Mouse (Mus musculus): ENCODE measurements around the gene Nup43. TPM values are rescaled to one million over a fixed set of nuclear protein-coding genes. Genes with fewer than 3 reads are reported as not detected.
"Not testable (repeated sequence)": the region's sequence is repeated elsewhere in the genome, so short reads cannot be mapped to it uniquely, and the experiment has no call there.

The Nup43 gene
- 52.2 and 56.8 TPM in 2 replicates for polyA plus RNA-seq (2015; fragmentation: Nextera tagmentation; extraction: Ambion mirVana)

GRCm38 (mm10) chr10:7667342-7667802 is at the start of gene Nup43:
Gene Nup43 (plus strand): TSS chr10:7667503.
- Histone ChIP-seq H3K27me3 (ENCODE audit: insufficient read depth, low read length) (no peaks in the 10 kb centered on the region), H3K4me3 (ENCODE audit: low read length) (peak within 1 kb of the TSS; percentile 94), H3K36me3 (ENCODE audit: insufficient read depth, low read length) (peaks cover 20% of the 10 kb centered on the region; the same call in 1 of the 2 replicates), H3K4me2 (replicated peaks; ENCODE audit: low read depth, low read length) (peak within 1 kb of the TSS; percentile 82), H3K27ac (ENCODE audit: low read length) (peak within 1 kb of the TSS; percentile 92), H3K9me3 (ENCODE audit: low read length) (no peaks in the 10 kb centered on the region), H3K4me1 (ENCODE audit: insufficient read depth, low read length) (peaks cover 15% of the 10 kb centered on the region), H3K9ac (replicated peaks; ENCODE audit: low read length) (peak within 1 kb of the TSS; percentile 86)
- WGBS = under 1% methylated on average over 24 of the region's 24 CpGs
- ATAC-seq (ENCODE audit: low FRiP score, low TSS enrichment) = peak; percentile 85

- 54% methylated on average over 3 of the region's 3 CpGs for WGBS
- not testable (repeated sequence) for H3K9ac ChIP-seq (replicated peaks; ENCODE audit: low read length); H3K27ac ChIP-seq (ENCODE audit: low read length); ATAC-seq (ENCODE audit: low FRiP score, low TSS enrichment); H3K36me3 ChIP-seq (ENCODE audit: insufficient read depth, low read length); H3K4me2 ChIP-seq (replicated peaks; ENCODE audit: low read depth, low read length); H3K4me3 ChIP-seq (ENCODE audit: low read length); H3K4me1 ChIP-seq (ENCODE audit: insufficient read depth, low read length); H3K9me3 ChIP-seq (ENCODE audit: low read length); H3K27me3 ChIP-seq (ENCODE audit: insufficient read depth, low read length)
Observed at GRCm38 (mm10) chr10:7617556-7617955, 49.7 kb upstream of the Nup43 start.

- Histone ChIP-seq H3K27ac (ENCODE audit: low read length) (no peak overlapping the region), H3K9me3 (ENCODE audit: low read length) (peaks cover 1% of the 10 kb centered on the region; the same call in 1 of the 2 replicates), H3K4me2 (replicated peaks; ENCODE audit: low read depth, low read length) (no peak overlapping the region), H3K4me1 (ENCODE audit: insufficient read depth, low read length) (no peaks in the 10 kb centered on the region), H3K4me3 (ENCODE audit: low read length) (no peak overlapping the region), H3K9ac (replicated peaks; ENCODE audit: low read length) (no peak overlapping the region), H3K27me3 (ENCODE audit: insufficient read depth, low read length) (no peaks in the 10 kb centered on the region), H3K36me3 (ENCODE audit: insufficient read depth, low read length) (no peaks in the 10 kb centered on the region)
- ATAC-seq (ENCODE audit: low FRiP score, low TSS enrichment) = no peak
- 91% methylated on average over 5 of the region's 5 CpGs for WGBS
Observed at GRCm38 (mm10) chr10:7619821-7620241, 47.5 kb upstream of the Nup43 start.

GRCm38 (mm10) chr10:7620723-7621122 is 46.6 kb upstream of the Nup43 start:
- Histone ChIP-seq H3K4me2 (replicated peaks; ENCODE audit: low read depth, low read length) (no peak overlapping the region), H3K27ac (ENCODE audit: low read length) (no peak overlapping the region), H3K9ac (replicated peaks; ENCODE audit: low read length) (no peak overlapping the region), H3K36me3 (ENCODE audit: insufficient read depth, low read length) (no peaks in the 10 kb centered on the region), H3K4me3 (ENCODE audit: low read length) (no peak overlapping the region), H3K27me3 (ENCODE audit: insufficient read depth, low read length) (no peaks in the 10 kb centered on the region), H3K9me3 (ENCODE audit: low read length) (no peaks in the 10 kb centered on the region), H3K4me1 (ENCODE audit: insufficient read depth, low read length) (no peaks in the 10 kb centered on the region)
- 79% methylated on average over 5 of the region's 5 CpGs for WGBS
- ATAC-seq (ENCODE audit: low FRiP score, low TSS enrichment) = no peak

- no peak overlapping the region for H3K4me2 ChIP-seq (replicated peaks; ENCODE audit: low read depth, low read length)
- 93% methylated on average over 3 of the region's 3 CpGs for WGBS
- no peak for ATAC-seq (ENCODE audit: low FRiP score, low TSS enrichment)
- H3K4me3 ChIP-seq (ENCODE audit: low read length) = no peak overlapping the region
- H3K27me3 ChIP-seq (ENCODE audit: insufficient read depth, low read length) = no peaks in the 10 kb centered on the region
- H3K9ac ChIP-seq (replicated peaks; ENCODE audit: low read length) = no peak overlapping the region
- no peak overlapping the region for H3K27ac ChIP-seq (ENCODE audit: low read length)
- H3K9me3 ChIP-seq (ENCODE audit: low read length) = no peaks in the 10 kb centered on the region
- H3K4me1 ChIP-seq (ENCODE audit: insufficient read depth, low read length) = no peaks in the 10 kb centered on the region
- no peaks in the 10 kb centered on the region for H3K36me3 ChIP-seq (ENCODE audit: insufficient read depth, low read length)
Observed at GRCm38 (mm10) chr10:7622378-7622777, 44.9 kb upstream of the Nup43 start.

GRCm38 (mm10) chr10:7623861-7624518 is 43.3 kb upstream of the Nup43 start:
- Histone ChIP-seq H3K9ac (replicated peaks; ENCODE audit: low read length) (no peak overlapping the region), H3K4me3 (ENCODE audit: low read length) (no peak overlapping the region), H3K36me3 (ENCODE audit: insufficient read depth, low read length) (no peaks in the 10 kb centered on the region), H3K27ac (ENCODE audit: low read length) (no peak overlapping the region), H3K9me3 (ENCODE audit: low read length) (no peaks in the 10 kb centered on the region), H3K4me1 (ENCODE audit: insufficient read depth, low read length) (no peaks in the 10 kb centered on the region), H3K4me2 (replicated peaks; ENCODE audit: low read depth, low read length) (no peak overlapping the region), H3K27me3 (ENCODE audit: insufficient read depth, low read length) (no peaks in the 10 kb centered on the region)
- 92% methylated on average over 3 of the region's 3 CpGs for WGBS
- no peak for ATAC-seq (ENCODE audit: low FRiP score, low TSS enrichment)

- H3K4me3 ChIP-seq (ENCODE audit: low read length) = no peak overlapping the region
- no peak overlapping the region for H3K27ac ChIP-seq (ENCODE audit: low read length)
- no peaks in the 10 kb centered on the region for H3K9me3 ChIP-seq (ENCODE audit: low read length)
- no peak overlapping the region for H3K9ac ChIP-seq (replicated peaks; ENCODE audit: low read length)
- no peak for ATAC-seq (ENCODE audit: low FRiP score, low TSS enrichment)
- H3K4me2 ChIP-seq (replicated peaks; ENCODE audit: low read depth, low read length) = no peak overlapping the region
- H3K36me3 ChIP-seq (ENCODE audit: insufficient read depth, low read length) = peaks cover 7% of the 10 kb centered on the region; the same call in 1 of the 2 replicates
- WGBS = 78% methylated on average over 4 of the region's 4 CpGs
- no peaks in the 10 kb centered on the region for H3K27me3 ChIP-seq (ENCODE audit: insufficient read depth, low read length)
- H3K4me1 ChIP-seq (ENCODE audit: insufficient read depth, low read length) = no peaks in the 10 kb centered on the region
Observed at GRCm38 (mm10) chr10:7629092-7629491, 38.2 kb upstream of the Nup43 start.

- no peaks in the 10 kb centered on the region for H3K4me1 ChIP-seq (ENCODE audit: insufficient read depth, low read length)
- 91% methylated on average over 5 of the region's 5 CpGs for WGBS
- no peak for ATAC-seq (ENCODE audit: low FRiP score, low TSS enrichment)
Observed at GRCm38 (mm10) chr10:7630286-7630685, 37.0 kb upstream of the Nup43 start.

GRCm38 (mm10) chr10:7630951-7631720 is 36.2 kb upstream of the Nup43 start:
- no peaks in the 10 kb centered on the region for H3K9me3 ChIP-seq (ENCODE audit: low read length)
- ATAC-seq (ENCODE audit: low FRiP score, low TSS enrichment) = no peak
- no peak overlapping the region for H3K4me3 ChIP-seq (ENCODE audit: low read length)
- peaks cover 7% of the 10 kb centered on the region; the same call in 1 of the 2 replicates for H3K36me3 ChIP-seq (ENCODE audit: insufficient read depth, low read length)
- H3K27ac ChIP-seq (ENCODE audit: low read length) = no peak overlapping the region
- 87% methylated on average over 16 of the region's 16 CpGs for WGBS
- no peak overlapping the region for H3K9ac ChIP-seq (replicated peaks; ENCODE audit: low read length)
- H3K4me1 ChIP-seq (ENCODE audit: insufficient read depth, low read length) = no peaks in the 10 kb centered on the region
- no peak overlapping the region for H3K4me2 ChIP-seq (replicated peaks; ENCODE audit: low read depth, low read length)
- no peaks in the 10 kb centered on the region for H3K27me3 ChIP-seq (ENCODE audit: insufficient read depth, low read length)

More at GRCm38 (mm10) chr10:7630286-7630685, 37.0 kb upstream of the Nup43 start:
- Histone ChIP-seq H3K36me3 (ENCODE audit: insufficient read depth, low read length) (peaks cover 7% of the 10 kb centered on the region; the same call in 1 of the 2 replicates), H3K9ac (replicated peaks; ENCODE audit: low read length) (no peak overlapping the region), H3K27ac (ENCODE audit: low read length) (no peak overlapping the region), H3K27me3 (ENCODE audit: insufficient read depth, low read length) (no peaks in the 10 kb centered on the region), H3K9me3 (ENCODE audit: low read length) (no peaks in the 10 kb centered on the region), H3K4me3 (ENCODE audit: low read length) (no peak overlapping the region), H3K4me2 (replicated peaks; ENCODE audit: low read depth, low read length) (no peak overlapping the region)

GRCm38 (mm10) chr10:7640366-7640765 is 26.9 kb upstream of the Nup43 start:
- Histone ChIP-seq H3K4me3 (ENCODE audit: low read length) (no peak overlapping the region), H3K27ac (ENCODE audit: low read length) (no peak overlapping the region), H3K4me2 (replicated peaks; ENCODE audit: low read depth, low read length) (no peak overlapping the region), H3K27me3 (ENCODE audit: insufficient read depth, low read length) (no peaks in the 10 kb centered on the region), H3K4me1 (ENCODE audit: insufficient read depth, low read length) (no peaks in the 10 kb centered on the region), H3K36me3 (ENCODE audit: insufficient read depth, low read length) (peaks cover 49% of the 10 kb centered on the region), H3K9me3 (ENCODE audit: low read length) (no peaks in the 10 kb centered on the region), H3K9ac (replicated peaks; ENCODE audit: low read length) (no peak overlapping the region)
- ATAC-seq (ENCODE audit: low FRiP score, low TSS enrichment) = no peak
- WGBS = 97% methylated on average over 12 of the region's 12 CpGs
